Mouse (Mus musculus) hindbrain, postnatal 0 days (tissue): Measurements from ENCODE around the gene Pole4. TPM values are rescaled to one million over a fixed set of nuclear protein-coding genes. Genes with fewer than 3 reads are reported as not detected.

Experiments used
- ATAC-seq: fragments of 200-750 bp; cut with Nextera tagmentation; 2 replicates; pipeline ENCODE4 v1.8.0; 2017; ENCODE audit warnings: mild to moderate bottlenecking, moderate TSS enrichment, moderate library complexity
- DNase-seq: peaks from one replicate; pipeline ENCODE4 v3.0.0-alpha.2; 2015; ENCODE audit warnings: low spot score
- H3K27ac ChIP-seq: fragments of 300-500 bp; sonication (generic); 2 replicates; pipeline ENCODE4 v1.5.1; 2014; ENCODE audit warnings: mild to moderate bottlenecking
- H3K27me3 ChIP-seq: fragments of 300-500 bp; sonication (generic); 2 replicates; pipeline ENCODE4 v1.6.1; 2014; ENCODE audit warnings: low read length, mixed read lengths; ENCODE audit not compliant: insufficient read depth
- H3K36me3 ChIP-seq: fragments of 300-500 bp; sonication (generic); 2 replicates; pipeline ENCODE4 v1.6.1; 2014; ENCODE audit warnings: low read length, mixed read lengths; ENCODE audit not compliant: insufficient read depth
- H3K4me1 ChIP-seq: fragments of 300-500 bp; sonication (generic); 2 replicates; pipeline ENCODE4 v1.6.1; 2014; ENCODE audit warnings: antibody characterized with exemption, low read length, mixed read lengths; ENCODE audit not compliant: insufficient read depth
- H3K4me2 ChIP-seq: fragments of 300-500 bp; sonication (generic); 2 replicates; pipeline ENCODE4 v1.6.1; 2014; ENCODE audit warnings: low read depth, mild to moderate bottlenecking, low read length, moderate library complexity, mixed read lengths
- H3K4me3 ChIP-seq: fragments of 300-500 bp; sonication (generic); 2 replicates; pipeline ENCODE4 v1.5.1; 2014; ENCODE audit warnings: low read length
- H3K9ac ChIP-seq: fragments of 300-500 bp; sonication (generic); replicated peaks from 2 replicates; pipeline ENCODE4 v1.6.1; 2014; ENCODE audit warnings: mild to moderate bottlenecking, low read length, moderate library complexity, mixed read lengths
- H3K9me3 ChIP-seq: fragments of 300-500 bp; sonication (generic); 2 replicates; pipeline ENCODE4 v1.6.1; 2016; ENCODE audit warnings: low read length, mixed read lengths
- CTCF ChIP-seq: IDR thresholded peaks from 2 replicates; pipeline ENCODE4 v1.5.1; 2016; ENCODE audit warnings: antibody characterized with exemption, control low read depth, low read depth
- WGBS: fragments of 180-500 bp; shearing (Covaris S2); extraction: QIAGEN DNeasy Blood & Tissue Kit; methylation state at CpG from one replicate; pipeline ENCODE4 v1.1.7; 2014; 5-methylcytosine and 5-hydroxymethylcytosine counted together
- polyA plus RNA-seq: library from polyadenylated mRNA; unstranded; fragments of >200 nt; fragmentation: Nextera tagmentation; extraction: Ambion mirVana; gene quantifications from 2 replicates; pipeline ENCODE4 v1.2.1, GENCODE M21; 2015
- total RNA-seq: library from RNA; depleted of rRNA; stranded (reverse); fragments of >200 nt; gene quantifications from 2 replicates; pipeline ENCODE4 v1.2.3, GENCODE M21; 2014

Gene Pole4
- total and polyA plus RNA-seq, 2 experiments from 2014 or later: 68.4 to 142 TPM

- 0 out of 2 replicates have a peak, but pooled peaks cover 4% of the 10 kb centered on the region for H3K4me1 ChIP-seq
- no peak overlapping the region for H3K4me3 ChIP-seq
- H3K27me3 ChIP-seq: no peaks in the 10 kb centered on the region
- no peak overlapping the region for H3K4me2 ChIP-seq
- WGBS: 91% methylated on average over 27 of the region's 27 CpGs
- TF ChIP-seq CTCF: no peak
- no peak for DNase-seq
- H3K27ac ChIP-seq: no peak overlapping the region
- H3K9ac ChIP-seq: no peak overlapping the region
- H3K9me3 ChIP-seq: no peaks in the 10 kb centered on the region
- no peak for ATAC-seq
- H3K36me3 ChIP-seq: no peaks in the 10 kb centered on the region
Observed at GRCm38 (mm10) chr6:82737634-82738540, 32.7 kb upstream of the Pole4 start.

- H3K27me3 ChIP-seq: no peaks in the 10 kb centered on the region
- H3K4me2 ChIP-seq: no peak overlapping the region
- no peak overlapping the region for H3K9ac ChIP-seq
- H3K9me3 ChIP-seq: no peaks in the 10 kb centered on the region
- no peak for DNase-seq
- TF ChIP-seq CTCF: no peak
- H3K27ac ChIP-seq: peak overlapping the region; percentile 32; the same call in 1 of the 2 replicates
- WGBS: 66% methylated on average over 25 of the region's 25 CpGs
- H3K4me3 ChIP-seq: no peak overlapping the region
- H3K36me3 ChIP-seq: no peaks in the 10 kb centered on the region
- 0 out of 2 replicates have a peak, but pooled peaks cover 4% of the 10 kb centered on the region for H3K4me1 ChIP-seq
- ATAC-seq: peak; percentile 46
Observed at GRCm38 (mm10) chr6:82736626-82737600, 31.7 kb upstream of the Pole4 start.

- 76% methylated on average over 7 of the region's 7 CpGs for WGBS
Observed at GRCm38 (mm10) chr6:82735347-82735746, 30.2 kb upstream of the Pole4 start.

GRCm38 (mm10) chr6:82728635-82729034 is 23.5 kb upstream of the Pole4 start:
- H3K9me3 ChIP-seq: no peaks in the 10 kb centered on the region
- no peaks in the 10 kb centered on the region for H3K27me3 ChIP-seq
- H3K36me3 ChIP-seq: no peaks in the 10 kb centered on the region
- H3K4me2 ChIP-seq: no peak overlapping the region
- TF ChIP-seq CTCF: no peak
- H3K4me3 ChIP-seq: no peak overlapping the region
- no peak overlapping the region for H3K27ac ChIP-seq
- 87% methylated on average over 21 of the region's 21 CpGs for WGBS
- no peak for ATAC-seq
- DNase-seq: no peak
- H3K9ac ChIP-seq: no peak overlapping the region
- H3K4me1 ChIP-seq: no peaks in the 10 kb centered on the region

More at GRCm38 (mm10) chr6:82735347-82735746, 30.2 kb upstream of the Pole4 start:
- Histone ChIP-seq H3K9me3 (no peaks in the 10 kb centered on the region), H3K27me3 (no peaks in the 10 kb centered on the region), H3K27ac (no peak overlapping the region), H3K4me1 (0 out of 2 replicates have a peak, but pooled peaks cover 4% of the 10 kb centered on the region), H3K9ac (no peak overlapping the region), H3K36me3 (no peaks in the 10 kb centered on the region), H3K4me3 (no peak overlapping the region), H3K4me2 (no peak overlapping the region)
- ATAC-seq (no peak), DNase-seq (peak; percentile 62)
- TF ChIP-seq CTCF: peak; percentile 65

- Histone ChIP-seq H3K27me3 (no peaks in the 10 kb centered on the region), H3K27ac (no peak overlapping the region), H3K4me2 (no peak overlapping the region), H3K4me1 (no peaks in the 10 kb centered on the region), H3K4me3 (no peak overlapping the region), H3K9ac (no peak overlapping the region), H3K36me3 (no peaks in the 10 kb centered on the region), H3K9me3 (no peaks in the 10 kb centered on the region)
- no peak for ATAC-seq
- no peak for TF ChIP-seq CTCF
- no peak for DNase-seq
- 97% methylated on average over 13 of the region's 13 CpGs for WGBS
Observed at GRCm38 (mm10) chr6:82727206-82727605, 22.0 kb upstream of the Pole4 start.

GRCm38 (mm10) chr6:82723321-82723720 is 18.2 kb upstream of the Pole4 start:
- WGBS: 56% methylated on average over 5 of the region's 5 CpGs
- H3K36me3 ChIP-seq: no peaks in the 10 kb centered on the region

More at GRCm38 (mm10) chr6:82723321-82723720, 18.2 kb upstream of the Pole4 start:
- H3K9me3 ChIP-seq: no peaks in the 10 kb centered on the region
- no peaks in the 10 kb centered on the region for H3K27me3 ChIP-seq
- ATAC-seq (no peak), DNase-seq (no peak)
- TF ChIP-seq CTCF: no peak
- H3K4me1 ChIP-seq: no peaks in the 10 kb centered on the region
- H3K27ac ChIP-seq: no peak overlapping the region
- H3K4me2 ChIP-seq: no peak overlapping the region
- no peak overlapping the region for H3K4me3 ChIP-seq
- no peak overlapping the region for H3K9ac ChIP-seq
